Mouse (Mus musculus) megakaryocyte, embryonic 14.5 days (primary cell): ENCODE measurements at regions not wholly inside any gene's neighbourhood (a gene's known extent, or its start where the extent isn't known, plus 50 kb on each side); places are given as distances from the start of the nearest gene placed in this dataset.
"Not testable (repeated sequence)": the region's sequence is repeated elsewhere in the genome, so short reads cannot be mapped to it uniquely, and the experiment has no call there.

ENCODE experiments used
- H3K27me3 ChIP-seq: replicated peaks from 2 replicates; pipeline ENCODE3; 2012; ENCODE audit warnings: inconsistent platforms
- H3K36me3 ChIP-seq: replicated peaks from 2 replicates; pipeline ENCODE3; 2012; ENCODE audit warnings: low read length, inconsistent platforms, mixed read lengths
- H3K4me1 ChIP-seq: 2 replicates; pipeline ENCODE4 v1.6.1; 2012; ENCODE audit warnings: inconsistent platforms
- H3K4me3 ChIP-seq: replicated peaks from 2 replicates; pipeline ENCODE3; 2012; ENCODE audit warnings: moderate library complexity, mild to moderate bottlenecking, inconsistent platforms
- H3K9me3 ChIP-seq: 2 replicates; pipeline ENCODE4 v1.6.1; 2012; ENCODE audit warnings: inconsistent platforms
- FLI1 ChIP-seq: IDR thresholded peaks from 2 replicates; pipeline ENCODE4 v1.6.1; 2012; ENCODE audit warnings: low read length, inconsistent platforms, mixed read lengths
- GATA1 ChIP-seq: IDR thresholded peaks from 3 replicates; pipeline ENCODE4 v1.6.1; 2012; ENCODE audit warnings: mixed read lengths, low read length, inconsistent platforms, borderline replicate concordance

DNA sequence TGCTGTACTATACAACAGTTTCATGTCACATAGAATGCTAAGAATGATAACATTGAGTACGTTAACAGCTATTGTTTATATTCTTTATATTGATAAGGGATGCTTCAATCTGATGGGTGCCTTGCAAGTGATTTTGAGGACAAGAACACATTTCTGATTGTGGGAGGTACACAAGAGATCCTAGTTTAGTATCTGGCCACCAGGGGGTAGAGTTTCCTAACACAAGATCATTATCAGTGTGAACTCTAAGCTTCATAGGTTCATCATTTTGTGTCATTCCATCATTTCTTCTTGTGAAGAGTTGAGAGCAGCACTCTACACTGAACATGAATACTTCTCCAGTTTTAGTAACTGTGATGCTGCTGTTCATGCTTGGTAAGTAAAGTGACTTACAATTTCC lies 799.9 kb downstream of the Dad1 start:
- Histone ChIP-seq H3K27me3 (no peaks in the 10 kb centered on the region), H3K4me3 (no peak overlapping the region), H3K9me3 (no peaks in the 10 kb centered on the region), H3K36me3 (no peaks in the 10 kb centered on the region), H3K4me1 (no peaks in the 10 kb centered on the region)
- TF ChIP-seq GATA1, result no peak
- TF ChIP-seq FLI1, result no peak

DNA sequence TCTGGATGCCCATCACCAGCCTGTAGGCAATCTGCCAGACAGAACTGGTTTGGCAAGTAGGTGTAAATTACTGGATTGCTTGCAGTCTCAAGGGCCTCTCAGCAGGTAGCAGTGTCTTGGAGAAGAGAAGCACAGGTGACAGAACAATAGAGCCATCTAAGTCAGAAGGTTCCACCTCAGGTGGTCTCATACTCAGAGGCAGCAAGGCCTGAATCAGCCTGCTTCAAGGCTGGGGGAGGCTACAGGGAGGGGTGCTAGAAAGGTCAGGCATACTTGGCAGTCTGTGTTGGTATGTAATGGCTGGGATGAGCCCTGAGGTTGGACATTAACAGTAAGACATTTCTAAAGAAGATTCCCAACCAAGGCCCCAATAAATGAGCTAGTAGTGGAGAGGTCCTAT lies 814.3 kb downstream of the Dad1 start:
- H3K27me3 ChIP-seq, H3K9me3 ChIP-seq, H3K4me3 ChIP-seq, H3K36me3 ChIP-seq, H3K4me1 ChIP-seq: not testable (repeated sequence)

DNA sequence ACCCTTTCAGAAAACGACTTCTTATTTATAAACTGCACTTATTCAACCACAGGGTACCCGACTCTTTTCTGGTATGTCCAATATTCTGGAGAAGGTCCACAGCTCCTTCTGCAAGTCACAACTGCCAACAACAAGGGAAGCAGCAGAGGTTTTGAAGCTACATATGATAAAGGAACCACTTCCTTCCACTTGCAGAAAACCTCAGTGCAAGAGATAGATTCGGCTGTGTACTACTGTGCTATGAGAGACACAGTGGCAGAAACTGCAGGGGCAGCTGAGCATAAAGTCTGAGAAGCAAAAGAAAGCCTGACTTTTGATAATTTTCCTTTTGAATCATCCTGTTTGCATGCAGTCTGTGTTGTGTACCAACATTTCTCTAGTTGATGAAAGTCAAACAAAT lies 823.8 kb downstream of the Dad1 start:
- not testable (repeated sequence) for H3K27me3 ChIP-seq, H3K4me3 ChIP-seq, H3K4me1 ChIP-seq, H3K9me3 ChIP-seq, H3K36me3 ChIP-seq

DNA sequence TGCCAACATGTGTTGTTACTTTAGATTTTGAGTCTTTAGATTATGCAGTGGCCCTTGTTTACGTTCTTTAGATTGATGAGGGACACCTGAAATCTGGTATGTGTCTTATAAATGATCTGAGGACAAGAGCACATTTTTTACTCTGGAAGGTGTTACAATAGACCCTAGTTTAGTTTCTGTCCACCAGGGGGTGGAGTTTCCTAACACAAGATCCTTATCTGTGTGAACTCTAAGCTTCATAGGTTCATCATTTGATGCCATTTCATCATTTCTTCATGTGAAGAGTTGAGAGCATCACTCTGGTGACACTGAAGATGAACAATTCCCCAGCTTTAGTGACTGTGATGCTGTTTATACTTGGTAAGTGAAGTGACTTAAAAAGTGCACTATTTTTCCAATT lies 825.5 kb downstream of the Dad1 start:
- H3K4me3 ChIP-seq, H3K9me3 ChIP-seq, H3K36me3 ChIP-seq, H3K4me1 ChIP-seq, H3K27me3 ChIP-seq: not testable (repeated sequence)

DNA sequence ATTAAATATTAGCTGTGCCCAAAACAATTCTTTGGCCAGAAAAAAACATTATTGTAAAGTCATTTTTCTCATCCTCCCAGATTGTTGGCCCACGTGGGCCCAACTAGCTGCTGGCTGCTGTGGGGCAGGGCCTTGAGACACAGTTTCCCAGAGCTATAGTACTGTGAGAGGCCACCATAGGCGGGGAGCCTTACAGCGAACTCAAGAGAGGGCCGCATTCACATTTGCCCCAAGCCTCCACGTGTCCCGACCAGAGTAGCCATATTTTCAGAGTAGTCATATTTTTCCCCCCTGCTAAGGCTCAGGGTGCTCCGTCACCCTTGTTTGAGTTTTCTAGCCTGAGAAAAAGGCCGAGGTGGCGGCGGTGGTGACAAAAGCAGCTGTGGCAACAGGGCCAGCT lies 826.3 kb downstream of the Dad1 start:
- H3K9me3 ChIP-seq, H3K36me3 ChIP-seq, H3K27me3 ChIP-seq, H3K4me1 ChIP-seq, H3K4me3 ChIP-seq: not testable (repeated sequence)

DNA sequence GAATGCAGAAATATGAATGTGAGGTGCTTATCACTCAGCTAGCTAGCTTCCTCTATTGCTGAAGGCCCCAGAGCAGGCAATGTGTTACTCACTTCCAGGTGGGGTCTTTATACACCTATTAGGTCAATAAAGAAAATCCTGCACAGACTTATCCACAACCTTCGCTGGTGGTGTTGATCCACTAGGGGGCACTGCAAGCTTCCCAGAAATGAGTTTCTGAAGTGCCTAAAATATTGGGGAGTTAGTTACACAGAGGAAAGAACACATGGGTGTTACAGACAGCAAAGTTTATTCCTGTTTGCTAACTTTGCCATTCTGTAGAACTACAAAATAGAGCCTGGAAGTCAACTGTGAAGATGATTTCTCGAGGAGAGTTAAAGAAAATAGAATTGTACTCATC lies 836.9 kb downstream of the Dad1 start:
- H3K4me3 ChIP-seq, result not testable (repeated sequence)

DNA sequence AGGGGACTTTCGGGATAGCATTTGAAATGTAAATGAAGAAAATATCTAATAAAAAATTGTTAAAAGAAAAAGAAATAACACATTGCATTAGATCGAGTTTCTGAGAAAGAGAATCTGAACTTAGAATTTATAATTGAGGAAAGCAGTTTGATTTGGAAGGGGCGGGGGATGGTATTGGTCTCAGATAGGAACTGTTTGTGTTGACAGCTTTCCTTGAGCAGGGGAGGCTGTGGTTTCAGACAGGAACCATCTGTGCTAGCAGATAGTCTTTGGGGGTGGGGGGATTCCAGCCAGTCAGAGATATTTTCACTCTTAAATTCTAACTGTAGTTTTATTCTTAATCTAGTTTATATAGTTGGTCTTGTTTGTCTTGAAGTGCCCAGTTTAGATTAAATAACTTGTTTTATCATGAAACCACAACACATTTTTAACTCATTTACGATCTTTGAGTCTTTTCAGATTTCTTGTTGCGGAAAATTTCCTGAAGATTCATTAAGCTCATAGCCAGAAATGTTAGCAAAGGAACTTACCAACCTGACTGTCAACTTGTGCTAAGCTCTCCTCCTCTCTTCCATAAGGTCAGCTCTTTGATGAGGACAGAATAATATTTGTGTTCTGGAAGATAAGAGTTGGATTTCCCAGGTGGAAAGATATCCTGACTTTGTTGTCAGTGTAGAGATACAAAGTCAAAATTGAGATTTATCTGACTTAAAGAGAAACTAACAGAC lies 846.2 kb downstream of the Dad1 start:
- not testable (repeated sequence) for H3K9me3 ChIP-seq, H3K36me3 ChIP-seq, H3K27me3 ChIP-seq, H3K4me3 ChIP-seq, H3K4me1 ChIP-seq

More for the DNA sequence above, 836.9 kb downstream of the Dad1 start:
- not testable (repeated sequence) for H3K36me3 ChIP-seq, H3K27me3 ChIP-seq, H3K9me3 ChIP-seq, H3K4me1 ChIP-seq

DNA sequence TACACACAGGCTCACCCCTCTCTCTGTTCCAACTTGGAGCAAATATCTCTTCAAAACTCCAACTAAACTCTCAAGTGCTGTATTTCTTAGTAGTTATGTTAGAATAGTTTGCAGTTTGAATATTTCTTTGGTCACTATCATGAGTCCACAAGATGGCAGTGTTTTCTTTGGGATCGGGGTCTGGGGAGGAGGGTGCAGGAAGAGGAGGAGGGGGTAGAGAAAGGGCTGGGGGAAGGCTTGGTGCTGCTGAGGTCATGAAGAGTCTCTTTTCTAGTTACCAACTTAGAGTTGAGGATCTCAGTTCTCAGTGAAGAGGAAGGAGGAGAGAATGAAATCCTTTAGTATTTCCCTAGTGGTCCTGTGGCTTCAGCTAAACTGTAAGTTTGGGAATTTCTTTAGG lies 863.6 kb downstream of the Dad1 start:
- H3K4me3 ChIP-seq, H3K27me3 ChIP-seq, H3K36me3 ChIP-seq, H3K4me1 ChIP-seq, H3K9me3 ChIP-seq: not testable (repeated sequence)

DNA sequence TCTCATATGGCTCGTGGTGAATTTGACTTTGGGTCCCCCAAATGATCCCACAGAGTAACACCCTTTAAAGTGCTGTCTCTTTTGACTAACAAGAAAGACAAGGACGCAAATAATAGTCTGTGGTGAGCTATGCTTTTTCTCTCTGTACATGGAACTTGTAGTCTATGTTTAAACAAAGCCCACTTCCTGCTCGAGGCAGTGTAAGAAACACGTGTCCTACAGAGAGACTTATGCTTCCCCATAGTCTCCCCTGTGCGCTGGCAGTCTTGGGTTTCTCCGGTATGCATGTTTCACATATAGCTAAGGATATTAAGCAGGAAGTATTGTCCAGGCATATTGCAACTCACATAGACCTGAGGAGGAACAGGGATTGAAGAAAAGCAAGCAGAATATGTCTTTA lies 879.0 kb upstream of the Olfr1507 start:
- not testable (repeated sequence) for H3K4me1 ChIP-seq, H3K36me3 ChIP-seq, H3K4me3 ChIP-seq, H3K9me3 ChIP-seq, H3K27me3 ChIP-seq

DNA sequence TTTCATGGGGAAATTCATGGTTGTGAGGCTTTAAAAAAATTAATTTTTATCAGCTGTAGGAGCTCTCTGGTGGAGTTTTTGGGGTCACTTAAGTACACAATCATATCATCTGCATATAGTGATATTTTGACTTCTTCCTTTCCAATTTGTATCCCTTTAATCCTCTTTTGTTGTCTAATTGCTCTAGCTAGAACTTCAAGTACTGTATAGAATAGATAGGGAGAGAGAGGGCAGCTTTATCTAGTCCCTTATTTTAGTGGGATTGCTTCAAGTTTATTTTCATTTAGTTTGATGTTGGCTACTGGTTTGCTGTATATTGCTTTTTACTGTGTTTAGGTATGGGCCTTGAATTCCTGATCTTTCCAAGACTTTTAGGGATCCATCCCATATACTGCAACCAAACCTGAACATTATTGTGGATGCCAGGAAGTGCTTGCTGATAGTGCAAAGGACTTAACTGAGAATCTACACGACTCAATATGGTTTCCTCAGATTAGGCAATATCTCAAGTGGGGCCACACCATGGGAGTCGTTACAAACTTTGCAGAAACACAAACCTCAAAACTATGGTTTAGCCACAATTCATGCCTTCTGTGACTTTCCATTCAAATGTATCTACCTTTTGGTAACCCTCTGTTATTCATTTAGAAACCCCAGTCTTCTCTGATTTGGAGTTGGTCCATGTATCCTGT lies 878.4 kb upstream of the Olfr1507 start:
- not testable (repeated sequence) for H3K27me3 ChIP-seq, H3K9me3 ChIP-seq, H3K4me3 ChIP-seq, H3K36me3 ChIP-seq, H3K4me1 ChIP-seq

DNA sequence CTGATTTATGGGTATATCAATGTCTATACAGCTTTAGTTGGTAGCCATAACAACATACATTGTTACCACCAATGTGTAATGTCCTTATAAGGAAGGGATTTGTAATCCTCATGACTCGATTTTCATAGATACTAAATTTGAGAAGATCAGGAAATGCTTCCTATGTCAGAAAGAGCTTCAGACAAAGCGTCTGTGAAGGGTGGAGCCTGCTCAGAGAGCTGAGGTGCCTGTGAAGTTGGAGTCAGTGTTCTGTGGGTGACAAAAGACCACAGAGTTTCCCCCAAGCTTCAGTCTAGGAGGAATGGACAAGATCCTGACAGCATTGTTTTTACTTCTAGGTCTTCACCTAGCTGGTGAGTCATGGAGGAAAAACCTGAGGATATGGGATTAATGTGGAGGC lies 874.2 kb upstream of the Olfr1507 start:
- no peaks in the 10 kb centered on the region for H3K36me3 ChIP-seq
- H3K9me3 ChIP-seq, result no peaks in the 10 kb centered on the region
- H3K27me3 ChIP-seq, result no peaks in the 10 kb centered on the region
- peaks cover 5% of the 10 kb centered on the region for H3K4me1 ChIP-seq
- H3K4me3 ChIP-seq, result no peak overlapping the region
- TF ChIP-seq GATA1, result no peak
- TF ChIP-seq FLI1, result no peak

DNA sequence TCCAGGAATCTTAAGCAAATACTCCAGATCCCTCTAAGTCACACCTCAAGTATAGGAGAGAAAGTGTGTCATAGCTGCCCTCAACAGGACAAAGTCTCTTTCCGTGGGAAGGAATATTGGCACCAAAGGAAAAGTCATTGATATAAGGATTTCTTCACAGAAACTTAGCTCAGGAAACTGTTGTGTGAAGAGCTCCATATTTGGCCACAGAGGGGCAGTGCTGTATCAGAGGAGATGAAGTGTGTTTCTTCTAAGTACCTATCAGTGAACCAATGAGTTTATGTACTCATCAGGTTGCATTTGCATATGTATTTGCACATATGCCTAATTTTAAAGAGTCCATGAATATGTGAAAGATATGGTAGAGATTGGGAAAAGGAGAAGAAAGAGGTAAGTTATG lies 871.9 kb upstream of the Olfr1507 start:
- H3K27me3 ChIP-seq, H3K36me3 ChIP-seq, H3K9me3 ChIP-seq, H3K4me3 ChIP-seq: not testable (repeated sequence)
- peaks cover 15% of the 10 kb centered on the region for H3K4me1 ChIP-seq

DNA sequence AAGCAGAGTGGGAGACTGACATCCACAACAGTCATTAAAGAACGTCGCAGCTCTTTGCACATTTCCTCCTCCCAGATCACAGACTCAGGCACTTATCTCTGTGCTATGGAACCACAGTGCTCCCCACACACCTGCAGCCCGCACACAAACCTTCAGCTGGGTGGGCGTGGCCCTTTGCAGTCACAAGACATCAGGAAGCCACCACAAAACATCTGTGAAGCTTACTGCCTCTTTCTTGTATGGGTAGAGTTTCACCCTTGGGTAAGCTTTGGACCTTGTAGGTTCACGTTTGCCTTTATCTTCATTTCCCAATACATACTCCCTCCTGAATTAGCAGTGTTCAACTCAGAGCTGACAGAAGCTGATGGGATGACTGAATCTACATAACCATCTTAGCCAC lies 868.4 kb upstream of the Olfr1507 start:
- not testable (repeated sequence) for H3K9me3 ChIP-seq, H3K27me3 ChIP-seq, H3K36me3 ChIP-seq, H3K4me3 ChIP-seq
- peaks cover 30% of the 10 kb centered on the region for H3K4me1 ChIP-seq

DNA sequence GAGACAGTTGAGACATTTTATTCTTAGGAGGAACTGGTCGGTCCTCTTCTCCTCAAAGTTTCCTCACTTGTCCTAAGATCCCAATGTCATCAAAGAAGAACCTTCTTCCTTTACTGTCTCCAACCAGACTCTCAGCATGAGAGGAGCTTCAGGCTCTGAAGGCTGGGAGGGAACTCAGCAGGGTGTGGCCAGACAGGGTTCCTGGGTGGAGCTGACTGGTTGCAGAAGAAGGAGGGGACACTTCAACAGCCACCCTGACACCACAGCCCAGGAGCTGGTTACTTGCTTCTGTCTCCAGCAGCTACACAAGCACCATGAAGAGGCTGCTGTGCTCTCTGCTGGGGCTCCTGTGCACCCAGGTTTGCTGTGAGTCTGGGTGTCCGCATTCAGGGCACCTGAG lies 866.5 kb upstream of the Olfr1507 start:
- not testable (repeated sequence) for H3K4me3 ChIP-seq, H3K27me3 ChIP-seq, H3K36me3 ChIP-seq, H3K9me3 ChIP-seq
- H3K4me1 ChIP-seq, result peaks cover 30% of the 10 kb centered on the region

DNA sequence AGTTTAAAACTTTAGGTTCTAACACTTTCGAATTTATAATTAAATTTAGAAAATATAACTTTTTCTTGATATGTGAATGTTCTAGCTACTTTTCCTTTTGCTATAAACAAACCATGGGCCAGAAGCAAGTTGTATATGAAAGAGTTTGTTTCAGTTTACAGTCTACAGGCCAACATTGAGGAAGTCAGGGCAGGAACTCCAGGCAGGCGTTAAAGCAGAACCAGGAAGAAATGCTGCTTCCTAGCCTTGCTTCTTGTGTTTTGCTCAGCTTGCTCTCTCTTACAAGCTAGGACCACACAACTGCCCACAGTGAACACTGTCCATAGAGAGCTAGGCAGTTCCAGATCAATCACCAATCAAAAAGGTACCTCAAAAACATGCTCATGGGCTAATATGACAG lies 861.9 kb upstream of the Olfr1507 start:
- not testable (repeated sequence) for H3K27me3 ChIP-seq, H3K9me3 ChIP-seq, H3K4me3 ChIP-seq, H3K36me3 ChIP-seq
- H3K4me1 ChIP-seq, result peaks cover 15% of the 10 kb centered on the region

DNA sequence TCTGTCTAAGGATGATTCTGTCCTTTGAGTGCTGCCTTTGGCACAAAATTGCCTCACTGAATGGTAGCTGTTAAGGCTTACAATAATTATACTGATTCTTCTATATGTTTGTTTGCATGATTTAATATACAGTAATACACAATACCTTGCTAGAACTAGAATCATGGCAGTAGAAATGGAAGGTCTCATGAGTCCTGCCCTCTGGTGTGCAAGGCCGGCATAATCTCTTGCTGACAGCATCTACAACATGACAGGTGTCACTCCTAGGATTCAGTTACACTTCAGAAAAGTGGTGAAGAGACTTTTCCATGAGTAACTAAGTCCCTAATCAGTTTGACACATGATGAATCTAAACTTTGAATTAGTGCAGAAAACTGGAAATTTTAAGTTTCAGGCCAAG lies 861.2 kb upstream of the Olfr1507 start:
- H3K4me1 ChIP-seq, result peaks cover 10% of the 10 kb centered on the region
- H3K36me3 ChIP-seq, H3K9me3 ChIP-seq, H3K4me3 ChIP-seq, H3K27me3 ChIP-seq: not testable (repeated sequence)
